In the genomic region with DNA sequence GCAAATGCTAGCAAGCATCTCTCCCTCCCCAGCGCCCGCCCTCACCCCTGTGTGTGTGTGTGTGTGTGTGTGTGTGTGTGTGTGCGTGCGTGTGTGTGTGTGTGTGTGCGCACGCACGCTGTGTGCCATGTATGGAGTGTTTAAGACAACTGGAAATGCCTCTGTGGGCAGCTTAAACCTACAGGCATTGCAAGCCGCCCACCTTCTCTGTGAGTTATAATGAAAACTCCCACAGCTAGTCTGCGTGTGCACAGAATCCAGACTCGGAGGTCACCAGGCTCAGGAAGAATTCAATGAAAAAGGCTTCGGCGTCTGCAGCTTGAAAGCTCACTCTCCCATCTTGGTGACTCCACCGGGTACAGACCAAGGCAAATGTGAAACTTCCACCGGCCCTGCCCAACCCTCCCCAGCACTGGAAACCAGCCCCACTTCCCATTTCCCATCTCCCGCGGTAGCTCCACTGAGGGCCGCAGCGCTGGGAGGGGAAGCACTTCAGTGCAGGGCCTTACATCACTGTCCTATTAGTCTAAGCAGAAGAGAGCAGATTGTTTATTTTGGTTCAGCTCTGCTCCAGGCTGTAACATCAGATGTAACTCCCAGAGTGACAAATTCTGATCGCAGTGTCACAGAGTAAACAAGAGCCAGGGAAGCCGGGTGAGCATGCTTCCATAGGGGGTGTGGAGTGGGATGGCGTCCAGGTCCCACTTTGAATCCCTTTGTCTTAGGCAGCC, we compare ENCODE assay signal across 11 mouse cellular contexts.
DNase-seq lines count a peak whose midpoint lies in the region; ATAC-seq lines count a peak whose summit lies in the region.
"Had no signal": no experiment of that assay in that cellular context is flagged by ENCODE, and none has a peak within 500 bp of the region (broad histone marks: within the 10 kb centered on the region; RNA-seq: fewer than 3 reads in every experiment).

No protein-coding gene starts in this region.

- WGBS in midbrain, embryonic 10.5 days = 73% methylated on average over 21 of the region's 21 CpGs
- 72% methylated on average over 21 of the region's 21 CpGs for WGBS in midbrain, embryonic 13.5 days
- WGBS in lung, embryonic 15.5 days = 35% methylated on average over 21 of the region's 21 CpGs
- WGBS in stomach, embryonic 16.5 days = 47% methylated on average over 21 of the region's 21 CpGs

- no peaks in the 10 kb centered on the region for H3K36me3 ChIP-seq in midbrain, embryonic 10.5 days
- no peaks in the 10 kb centered on the region for H3K36me3 ChIP-seq in midbrain, embryonic 13.5 days
- H3K36me3 ChIP-seq in lung, embryonic 15.5 days = no peaks in the 10 kb centered on the region
- no peaks in the 10 kb centered on the region for H3K36me3 ChIP-seq in stomach, embryonic 16.5 days (ENCODE audit: control insufficient read depth, insufficient read depth, low read length)
- H3K36me3 ChIP-seq: forebrain, embryonic 12.5 days had no signal

- no peak overlapping the region for H3K9ac ChIP-seq in midbrain, embryonic 13.5 days (replicated peaks)
- no peak overlapping the region for H3K9ac ChIP-seq in lung, embryonic 15.5 days
- peak overlapping the region; percentile 52; the same call in 1 of the 2 replicates for H3K9ac ChIP-seq in stomach, embryonic 16.5 days (ENCODE audit: low read length)
- H3K9ac ChIP-seq: forebrain, embryonic 12.5 days had no signal

- H3K9me3 ChIP-seq in midbrain, embryonic 10.5 days (replicated peaks) = no peaks in the 10 kb centered on the region
- no peaks in the 10 kb centered on the region for H3K9me3 ChIP-seq in midbrain, embryonic 13.5 days
- H3K9me3 ChIP-seq in lung, embryonic 15.5 days = no peaks in the 10 kb centered on the region
- no peaks in the 10 kb centered on the region for H3K9me3 ChIP-seq in stomach, embryonic 16.5 days (replicated peaks; ENCODE audit: control insufficient read depth, low read length)
- H3K9me3 ChIP-seq: forebrain, embryonic 12.5 days had no signal

- H3K27ac ChIP-seq in midbrain, embryonic 10.5 days (replicated peaks) = peak overlapping the region; percentile 18; the same call in 1 of the 2 replicates
- no peak overlapping the region for H3K27ac ChIP-seq in midbrain, embryonic 13.5 days
- no peak overlapping the region for H3K27ac ChIP-seq in lung, embryonic 15.5 days
- H3K27ac ChIP-seq in stomach, embryonic 16.5 days (ENCODE audit: low read length) = no peak overlapping the region
- H3K27ac ChIP-seq: forebrain, embryonic 12.5 days; macrophage had no signal

- peaks cover 6% of the 10 kb centered on the region; the same call in 1 of the 2 replicates for H3K4me1 ChIP-seq in midbrain, embryonic 10.5 days
- H3K4me1 ChIP-seq in midbrain, embryonic 13.5 days (replicated peaks) = peaks cover 27% of the 10 kb centered on the region
- H3K4me1 ChIP-seq in lung, embryonic 15.5 days = 0 out of 2 replicates have a peak, but pooled peaks cover 4% of the 10 kb centered on the region
- peaks cover 9% of the 10 kb centered on the region; the same call in 1 of the 2 replicates for H3K4me1 ChIP-seq in stomach, embryonic 16.5 days (ENCODE audit: control insufficient read depth, insufficient read depth, low read length)

- no peak overlapping the region for H3K4me3 ChIP-seq in midbrain, embryonic 10.5 days
- no peak overlapping the region for H3K4me3 ChIP-seq in midbrain, embryonic 13.5 days (replicated peaks)
- no peak overlapping the region for H3K4me3 ChIP-seq in lung, embryonic 15.5 days
- H3K4me3 ChIP-seq in stomach, embryonic 16.5 days (replicated peaks; ENCODE audit: low read length) = peak overlapping the region; percentile 13; the same call in 1 of the 2 replicates
- H3K4me3 ChIP-seq: forebrain, embryonic 12.5 days had no signal

- H3K27me3 ChIP-seq in midbrain, embryonic 10.5 days (ENCODE audit: low read depth, poor library complexity, severe bottlenecking) = peaks cover 11% of the 10 kb centered on the region
- H3K27me3 ChIP-seq in midbrain, embryonic 13.5 days = no peaks in the 10 kb centered on the region
- peaks cover 15% of the 10 kb centered on the region; the same call in 1 of the 2 replicates for H3K27me3 ChIP-seq in lung, embryonic 15.5 days
- H3K27me3 ChIP-seq in stomach, embryonic 16.5 days (ENCODE audit: control insufficient read depth, insufficient read depth, low read length) = no peaks in the 10 kb centered on the region
- H3K27me3 ChIP-seq: forebrain, embryonic 12.5 days had no signal

- no peak for ATAC-seq in midbrain, embryonic 13.5 days
- ATAC-seq in lung, embryonic 15.5 days (ENCODE audit: borderline replicate concordance, extremely low read depth, low FRiP score, low TSS enrichment) = peak; percentile 82; the same call in 1 of the 2 replicates
- ATAC-seq in stomach, embryonic 16.5 days (ENCODE audit: insufficient read depth, low FRiP score) = peak; percentile 53; the same call in 1 of the 2 replicates
- ATAC-seq in cerebellum, adult (ENCODE audit: insufficient number of reproducible peaks, low FRiP score, low TSS enrichment) = no peak

- DNase-seq in heart, adult 18-20 months = peak; percentile 17 to 24
- no peak for DNase-seq in heart, postnatal 14 days
- DNase-seq in midbrain, embryonic 10.5 days (ENCODE audit: low spot score) = no peak
- DNase-seq in ovary, postnatal 36 days (ENCODE audit: low spot score) = no peak
- DNase-seq: cerebellum, adult 9-11 months had no signal

- H3K4me2 ChIP-seq in midbrain, embryonic 13.5 days (replicated peaks) = no peak overlapping the region
- peak overlapping the region; percentile 34 for H3K4me2 ChIP-seq in lung, embryonic 15.5 days
- H3K4me2 ChIP-seq in stomach, embryonic 16.5 days (ENCODE audit: low read depth, low read length) = peak overlapping the region; percentile 43
- H3K4me2 ChIP-seq: forebrain, embryonic 12.5 days had no signal

- intact Hi-C loops in heart, postnatal 14 days (cut with DNase I) = no loop called here

Comparison
In these comparisons a context has a peak if more than half of its experiments do, and no peak if none do; other contexts are left out.
1. DNase-seq: peak in heart, adult 18-20 months (2 of 2); none in heart, postnatal 14 days (0 of 2), midbrain, embryonic 10.5 days (single experiment) and ovary, postnatal 36 days (single experiment).
2. ATAC-seq: peak in lung, embryonic 15.5 days (single experiment) and stomach, embryonic 16.5 days (single experiment); none in midbrain, embryonic 13.5 days (single experiment) and cerebellum, adult (single experiment).